Mouse (Mus musculus) heart, adult 2 months (tissue): ENCODE results near the gene Sf3a2.

Experiments
- CTCF ChIP-seq: fragments of 200-600 bp; IDR thresholded peaks from 2 replicates; pipeline ENCODE4 v1.8.1; 2022; ENCODE audit warnings: antibody characterized with exemption, mild to moderate bottlenecking, moderate library complexity
- EP300 ChIP-seq: fragments of 200-500 bp; IDR thresholded peaks from 2 replicates; pipeline ENCODE4 v1.6.1; 2011; ENCODE audit warnings: low read depth, low read length, control low read depth; ENCODE audit not compliant: insufficient read depth
- POLR2A ChIP-seq: fragments of 200-500 bp; IDR thresholded peaks from 2 replicates; pipeline ENCODE4 v1.6.1; 2011; ENCODE audit warnings: mild to moderate bottlenecking, low read depth, low read length, control low read depth; ENCODE audit not compliant: insufficient read depth

DNA sequence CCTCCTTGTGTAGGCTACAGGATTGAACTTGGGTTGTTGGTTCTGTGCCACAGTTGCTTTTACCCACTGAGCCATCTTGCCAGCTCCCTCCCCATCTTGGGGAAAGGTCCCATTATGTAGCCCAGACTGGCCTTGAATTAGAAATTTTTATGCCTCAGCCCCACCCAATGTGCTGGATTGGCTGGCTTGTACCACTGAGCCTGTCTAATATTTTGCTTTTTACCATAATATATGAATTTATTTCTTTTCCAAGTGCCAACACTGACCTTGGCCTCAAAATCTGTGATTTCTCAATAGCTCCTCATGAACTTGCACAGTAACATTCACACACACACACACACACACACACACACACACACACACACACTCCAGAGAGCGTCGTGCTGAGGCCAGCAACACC lies 32.3 kb upstream of the Sf3a2 start:
- TF ChIP-seq CTCF (no peak), POLR2A (no peak), EP300 (no peak)
